Mouse (Mus musculus): ENCODE results near the gene Glb1l. TPM values are rescaled to one million over a fixed set of nuclear protein-coding genes. Genes with fewer than 3 reads are reported as not detected.

Gene Glb1l
- polyA plus RNA-seq, 1 experiment from 2014 or later = 20.1 TPM

DNA sequence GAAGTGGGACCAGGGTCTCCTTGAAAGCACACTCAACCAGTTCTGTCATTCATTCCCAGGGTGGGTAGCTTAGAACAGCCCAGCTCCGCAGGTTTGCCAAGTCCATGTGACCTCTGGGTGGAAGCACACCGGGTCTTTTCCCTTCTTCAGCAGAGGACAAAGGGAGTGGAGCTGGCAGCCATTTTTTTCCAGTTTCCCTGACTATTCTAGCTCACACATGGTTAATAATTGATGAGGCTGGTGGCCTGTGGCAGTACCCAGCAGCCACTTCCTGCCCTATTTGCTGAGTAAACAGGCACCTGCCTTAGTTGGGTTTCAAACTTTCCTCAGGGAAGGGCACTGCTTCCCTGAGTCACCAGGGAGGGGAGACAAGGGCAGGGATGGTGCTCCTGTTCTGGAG, 3.8 kb upstream of the Glb1l start:
- ATAC-seq = no peak
- Histone ChIP-seq H3K36me3 (ENCODE audit: control insufficient read depth, insufficient read depth, low read length) (peaks cover 21% of the 10 kb centered on the region), H3K9me3 (ENCODE audit: control insufficient read depth, low read length) (no peaks in the 10 kb centered on the region), H3K27ac (ENCODE audit: low read depth, low read length) (no peak overlapping the region; the same call in 1 of the 2 replicates), H3K4me3 (ENCODE audit: low read length) (no peak overlapping the region), H3K4me1 (ENCODE audit: control insufficient read depth, insufficient read depth, low read depth, low read length) (peaks cover 33% of the 10 kb centered on the region), H3K27me3 (replicated peaks; ENCODE audit: control insufficient read depth, insufficient read depth, low read length) (peaks cover 7% of the 10 kb centered on the region), H3K4me2 (ENCODE audit: low read length) (no peak overlapping the region), H3K9ac (ENCODE audit: low read depth, low read length) (no peak overlapping the region)
- 73% methylated on average over 2 of the region's 2 CpGs for WGBS

DNA sequence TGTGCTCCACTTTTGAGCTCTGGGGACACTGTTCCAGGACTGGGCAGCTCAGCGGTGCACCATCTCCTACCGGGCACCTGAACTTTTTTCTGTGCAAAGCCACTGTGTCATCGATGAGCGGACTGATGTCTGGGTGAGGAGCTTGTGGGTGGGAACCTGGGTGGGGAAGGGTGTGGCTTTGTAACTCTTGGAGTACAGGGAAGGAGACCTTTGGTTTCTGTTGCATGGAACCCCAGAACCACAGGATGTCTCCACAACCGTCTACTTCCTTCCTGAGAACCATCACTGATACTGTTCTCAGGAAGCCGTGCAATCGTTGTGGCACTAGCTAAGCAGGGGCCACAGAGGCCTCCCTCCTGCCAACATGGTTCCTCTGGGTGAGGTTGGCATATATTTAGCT, 2.5 kb upstream of the Glb1l start:
- ATAC-seq = no peak
- no peak overlapping the region for H3K9ac ChIP-seq (ENCODE audit: low read depth, low read length)
- WGBS = 92% methylated on average over 7 of the region's 7 CpGs

DNA sequence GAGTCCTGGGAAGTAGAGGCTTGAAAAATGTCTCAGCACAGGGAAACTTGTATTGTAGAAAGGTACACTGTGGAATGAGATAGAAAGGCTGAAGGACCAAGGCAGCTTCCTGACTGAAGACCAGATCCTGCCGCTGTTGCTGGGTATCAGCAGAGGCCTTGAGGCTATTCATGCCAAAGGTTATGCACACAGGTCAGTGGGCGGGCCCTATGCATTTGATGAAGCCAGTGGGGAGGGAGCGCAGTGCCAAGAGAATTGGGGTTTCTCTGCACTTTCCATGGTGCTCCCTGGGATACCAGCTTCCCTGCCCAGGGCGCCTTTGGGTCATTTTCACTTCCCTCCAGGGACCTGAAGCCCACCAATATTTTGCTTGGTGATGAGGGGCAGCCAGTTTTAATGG, 1.9 kb upstream of the Glb1l start:
- H3K4me2 ChIP-seq (ENCODE audit: low read length) = no peak overlapping the region
- peaks cover 31% of the 10 kb centered on the region for H3K4me1 ChIP-seq (ENCODE audit: control insufficient read depth, insufficient read depth, low read depth, low read length)
- no peak overlapping the region for H3K9ac ChIP-seq (ENCODE audit: low read depth, low read length)
- H3K27ac ChIP-seq (ENCODE audit: low read depth, low read length) = no peak overlapping the region
- no peak overlapping the region for H3K4me3 ChIP-seq (ENCODE audit: low read length)
- WGBS = 88% methylated on average over 4 of the region's 4 CpGs
- peaks cover 7% of the 10 kb centered on the region for H3K27me3 ChIP-seq (replicated peaks; ENCODE audit: control insufficient read depth, insufficient read depth, low read length)
- no peaks in the 10 kb centered on the region for H3K9me3 ChIP-seq (ENCODE audit: control insufficient read depth, low read length)
- no peak for ATAC-seq
- peaks cover 21% of the 10 kb centered on the region for H3K36me3 ChIP-seq (ENCODE audit: control insufficient read depth, insufficient read depth, low read length)

More for the DNA sequence above, 2.5 kb upstream of the Glb1l start:
- H3K9me3 ChIP-seq (ENCODE audit: control insufficient read depth, low read length) = no peaks in the 10 kb centered on the region
- no peak overlapping the region for H3K4me3 ChIP-seq (ENCODE audit: low read length)
- peaks cover 7% of the 10 kb centered on the region for H3K27me3 ChIP-seq (replicated peaks; ENCODE audit: control insufficient read depth, insufficient read depth, low read length)
- H3K27ac ChIP-seq (ENCODE audit: low read depth, low read length) = no peak overlapping the region
- no peak overlapping the region for H3K4me2 ChIP-seq (ENCODE audit: low read length)
- peaks cover 21% of the 10 kb centered on the region for H3K36me3 ChIP-seq (ENCODE audit: control insufficient read depth, insufficient read depth, low read length)
- H3K4me1 ChIP-seq (ENCODE audit: control insufficient read depth, insufficient read depth, low read depth, low read length) = peaks cover 32% of the 10 kb centered on the region

DNA sequence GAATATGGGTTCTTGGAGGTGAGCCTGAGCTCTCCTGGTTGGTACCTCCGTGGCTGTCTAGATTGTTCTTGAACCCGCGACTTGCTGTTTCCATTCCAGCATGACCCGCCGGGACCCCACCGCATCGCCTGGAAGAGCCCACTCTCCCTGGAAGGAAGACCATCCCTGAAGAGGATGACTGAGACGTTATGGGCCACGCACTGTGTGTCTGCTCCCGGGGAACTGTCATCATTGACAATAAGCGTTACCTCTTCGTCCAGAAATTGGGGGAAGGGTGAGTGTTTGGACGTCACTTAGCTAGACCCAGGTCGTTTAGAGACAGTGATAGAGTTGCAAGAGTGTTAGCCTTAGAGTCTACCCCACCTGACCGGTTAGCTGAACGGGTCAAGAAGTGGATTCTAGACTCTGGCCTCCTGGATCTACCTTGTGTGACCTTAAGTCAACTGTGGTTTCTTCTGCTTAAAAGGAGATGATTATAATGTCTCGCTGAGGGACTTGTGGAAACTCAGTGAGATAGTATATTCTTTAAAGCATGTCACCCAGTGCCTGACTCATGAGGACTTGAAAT, 612 bp upstream of the Glb1l start:
- H3K4me1 ChIP-seq (ENCODE audit: control insufficient read depth, insufficient read depth, low read depth, low read length) = peaks cover 31% of the 10 kb centered on the region
- 11% methylated on average over 17 of the region's 17 CpGs for WGBS
- H3K4me2 ChIP-seq (ENCODE audit: low read length) = peak overlapping the region; percentile 93
- H3K4me3 ChIP-seq (ENCODE audit: low read length) = peak overlapping the region; percentile 59
- H3K9me3 ChIP-seq (ENCODE audit: control insufficient read depth, low read length) = no peaks in the 10 kb centered on the region
- H3K27ac ChIP-seq (ENCODE audit: low read depth, low read length) = no peak overlapping the region
- peak overlapping the region; percentile 80 for H3K9ac ChIP-seq (ENCODE audit: low read depth, low read length)
- peaks cover 21% of the 10 kb centered on the region for H3K36me3 ChIP-seq (ENCODE audit: control insufficient read depth, insufficient read depth, low read length)
- no peaks in the 10 kb centered on the region; the same call in 1 of the 2 replicates for H3K27me3 ChIP-seq (replicated peaks; ENCODE audit: control insufficient read depth, insufficient read depth, low read length)
- peak; percentile 21 for ATAC-seq

DNA sequence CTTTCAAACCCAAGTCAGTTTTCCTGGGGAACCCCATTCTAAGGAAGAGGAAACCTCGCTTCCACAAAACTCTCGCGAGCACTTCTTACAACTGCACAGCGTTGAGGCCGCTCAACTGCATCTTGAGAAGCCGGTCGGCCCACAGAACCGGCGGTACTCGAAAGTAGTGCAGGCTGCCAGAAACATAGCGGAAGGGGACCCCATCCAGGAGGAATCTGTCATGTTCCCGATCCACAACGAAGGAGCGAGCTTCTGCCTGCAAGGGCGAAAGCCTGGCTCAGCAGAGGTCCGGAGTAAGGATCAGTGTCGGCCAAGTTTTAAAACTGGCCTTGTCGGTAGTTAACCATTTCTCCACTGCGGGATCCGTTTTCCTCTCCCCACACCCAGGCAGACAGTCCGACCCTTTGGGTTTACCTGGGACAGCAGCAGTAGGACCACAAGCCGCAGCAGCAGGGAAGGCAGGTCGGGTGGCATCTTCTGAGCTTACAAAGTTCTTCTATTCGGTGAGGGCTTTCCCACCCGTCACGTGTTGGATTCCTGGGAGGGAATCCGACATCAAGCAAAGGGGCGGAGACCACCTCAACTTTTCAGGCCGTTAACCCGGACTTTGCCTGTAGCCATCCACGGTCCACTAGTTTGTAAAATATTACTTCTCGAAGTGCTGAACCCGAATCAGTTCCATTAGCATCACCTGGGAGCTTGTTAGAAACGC, 1.5 kb downstream of the Glb1l start:
- H3K4me3 ChIP-seq (ENCODE audit: low read length) = peak overlapping the region; percentile 32
- H3K9ac ChIP-seq (ENCODE audit: low read depth, low read length) = peak overlapping the region; percentile 20
- peaks cover 13% of the 10 kb centered on the region for H3K36me3 ChIP-seq (ENCODE audit: control insufficient read depth, insufficient read depth, low read length)
- H3K4me1 ChIP-seq (ENCODE audit: control insufficient read depth, insufficient read depth, low read depth, low read length) = peaks cover 31% of the 10 kb centered on the region
- no peaks in the 10 kb centered on the region for H3K27me3 ChIP-seq (replicated peaks; ENCODE audit: control insufficient read depth, insufficient read depth, low read length)
- peak overlapping the region; percentile 54 for H3K4me2 ChIP-seq (ENCODE audit: low read length)
- no peak overlapping the region for H3K27ac ChIP-seq (ENCODE audit: low read depth, low read length)
- WGBS = 9% methylated on average over 34 of the region's 34 CpGs
- ATAC-seq = no peak
- H3K9me3 ChIP-seq (ENCODE audit: control insufficient read depth, low read length) = no peaks in the 10 kb centered on the region

DNA sequence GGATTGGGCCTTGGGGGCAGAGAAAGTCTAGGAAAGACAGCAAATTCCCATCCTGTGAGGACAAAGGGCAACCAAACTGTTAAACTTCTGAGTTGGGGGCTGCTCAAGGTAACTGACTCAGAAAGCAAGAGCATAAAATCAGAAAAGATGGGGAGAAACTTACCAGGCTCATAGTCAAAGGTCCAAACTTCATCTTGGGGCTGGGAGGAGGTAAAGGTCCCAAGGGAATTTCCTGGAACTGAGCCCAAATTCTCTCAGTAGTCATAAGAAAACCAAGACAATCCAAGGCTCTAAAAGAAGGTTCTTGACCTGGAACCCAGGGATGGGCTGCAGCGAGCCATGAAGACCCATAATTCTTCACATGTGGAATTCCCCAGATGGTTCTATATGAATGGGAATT, 9.4 kb downstream of the Glb1l start:
- Histone ChIP-seq H3K4me3 (ENCODE audit: low read length) (no peak overlapping the region), H3K4me1 (ENCODE audit: control insufficient read depth, insufficient read depth, low read depth, low read length) (no peaks in the 10 kb centered on the region), H3K9me3 (ENCODE audit: control insufficient read depth, low read length) (no peaks in the 10 kb centered on the region), H3K4me2 (ENCODE audit: low read length) (no peak overlapping the region), H3K27me3 (replicated peaks; ENCODE audit: control insufficient read depth, insufficient read depth, low read length) (no peaks in the 10 kb centered on the region), H3K27ac (ENCODE audit: low read depth, low read length) (no peak overlapping the region), H3K36me3 (ENCODE audit: control insufficient read depth, insufficient read depth, low read length) (peaks cover 11% of the 10 kb centered on the region), H3K9ac (ENCODE audit: low read depth, low read length) (no peak overlapping the region)
- WGBS = 100% methylated on average over 1 of the region's 1 CpGs
- no peak for ATAC-seq

DNA sequence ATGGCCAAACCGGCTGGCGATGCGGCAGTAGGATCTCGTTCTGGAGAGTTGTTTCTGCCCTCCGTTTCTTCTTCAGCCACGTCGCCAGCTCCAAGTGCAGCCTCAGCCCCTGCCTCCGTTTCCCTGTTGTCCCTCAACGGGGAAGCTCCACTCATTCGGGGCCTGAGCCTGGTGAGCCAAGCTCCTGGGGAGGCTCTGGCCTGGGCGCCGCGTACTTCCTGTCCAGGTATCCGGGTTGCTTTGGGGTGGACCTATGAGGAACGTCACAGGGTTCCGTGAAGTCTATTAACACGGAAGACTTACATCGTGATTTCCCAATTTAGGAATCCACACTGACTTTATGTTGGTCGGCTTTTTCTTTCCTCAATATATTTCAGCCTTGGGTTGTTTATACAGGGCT, 18.2 kb downstream of the Glb1l start:
- Histone ChIP-seq H3K9me3 (ENCODE audit: control insufficient read depth, low read length) (no peaks in the 10 kb centered on the region), H3K9ac (ENCODE audit: low read depth, low read length) (peak overlapping the region; percentile 93), H3K36me3 (ENCODE audit: control insufficient read depth, insufficient read depth, low read length) (peaks cover 14% of the 10 kb centered on the region), H3K4me3 (ENCODE audit: low read length) (peak overlapping the region; percentile 85), H3K4me1 (ENCODE audit: control insufficient read depth, insufficient read depth, low read depth, low read length) (peaks cover 19% of the 10 kb centered on the region), H3K27ac (ENCODE audit: low read depth, low read length) (peak overlapping the region; percentile 91), H3K4me2 (ENCODE audit: low read length) (peak overlapping the region; percentile 98), H3K27me3 (replicated peaks; ENCODE audit: control insufficient read depth, insufficient read depth, low read length) (no peaks in the 10 kb centered on the region)
- WGBS = under 1% methylated on average over 19 of the region's 19 CpGs
- no peak for ATAC-seq

DNA sequence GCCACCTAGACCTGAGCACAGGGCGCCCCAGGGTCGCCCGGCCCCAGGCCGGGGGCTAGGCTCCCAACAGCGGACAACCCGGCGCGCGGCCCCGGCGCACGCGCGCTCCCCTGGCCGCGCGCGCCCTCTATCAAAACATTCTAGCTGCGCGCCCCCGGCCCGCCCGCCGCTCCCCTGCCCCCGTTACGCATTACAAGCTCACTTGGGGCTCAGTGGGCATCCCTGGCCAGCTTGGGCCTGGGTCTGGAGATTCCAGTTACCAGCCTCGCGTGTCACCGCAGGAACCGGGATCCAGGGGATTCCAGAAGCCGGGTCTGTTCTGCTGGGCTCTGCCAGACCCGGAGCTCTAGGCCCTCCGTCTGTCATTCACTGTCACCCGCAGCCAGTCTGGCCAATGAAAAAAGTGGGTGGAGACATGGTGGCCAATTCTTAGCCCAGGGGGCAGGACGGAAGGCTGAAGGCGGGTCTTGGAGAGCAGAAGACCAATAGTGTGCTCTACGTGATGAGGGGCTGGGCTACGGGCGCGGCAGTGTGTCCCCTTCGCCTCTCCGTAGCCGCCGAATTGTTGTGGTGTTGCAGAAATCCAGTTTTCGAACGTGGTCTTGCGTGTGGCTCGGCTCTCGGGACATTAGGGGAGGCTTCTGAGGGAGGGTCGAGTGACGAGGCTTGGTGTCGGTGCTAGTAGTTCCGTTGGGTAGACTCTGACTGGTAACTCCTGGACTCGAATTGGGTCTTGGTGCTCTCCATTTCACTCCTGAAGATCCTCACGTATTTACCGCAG, 18.8 kb downstream of the Glb1l start, which contains the start of the genes Ankzf1 and Atg9a:
Gene Ankzf1, plus strand, starts transcription at position 530 of the 781 bp plus-strand sequence.
Gene Atg9a, minus strand, starts transcription at position 575 of the 781 bp plus-strand sequence.
- no peaks in the 10 kb centered on the region for H3K27me3 ChIP-seq (replicated peaks; ENCODE audit: control insufficient read depth, insufficient read depth, low read length)
- under 1% methylated on average over 39 of the region's 56 CpGs for WGBS
- peak within 1 kb of the TSS; percentile 96 for H3K9ac ChIP-seq (ENCODE audit: low read depth, low read length)
- H3K4me2 ChIP-seq (ENCODE audit: low read length) = peak within 1 kb of the TSS; percentile 98
- peaks cover 19% of the 10 kb centered on the region for H3K4me1 ChIP-seq (ENCODE audit: control insufficient read depth, insufficient read depth, low read depth, low read length)
- H3K4me3 ChIP-seq (ENCODE audit: low read length) = peak within 1 kb of the TSS; percentile 85
- peak; percentile 100 for ATAC-seq
- peak within 1 kb of the TSS; percentile 98 for H3K27ac ChIP-seq (ENCODE audit: low read depth, low read length)
- H3K36me3 ChIP-seq (ENCODE audit: control insufficient read depth, insufficient read depth, low read length) = peaks cover 18% of the 10 kb centered on the region
- no peaks in the 10 kb centered on the region for H3K9me3 ChIP-seq (ENCODE audit: control insufficient read depth, low read length)

DNA sequence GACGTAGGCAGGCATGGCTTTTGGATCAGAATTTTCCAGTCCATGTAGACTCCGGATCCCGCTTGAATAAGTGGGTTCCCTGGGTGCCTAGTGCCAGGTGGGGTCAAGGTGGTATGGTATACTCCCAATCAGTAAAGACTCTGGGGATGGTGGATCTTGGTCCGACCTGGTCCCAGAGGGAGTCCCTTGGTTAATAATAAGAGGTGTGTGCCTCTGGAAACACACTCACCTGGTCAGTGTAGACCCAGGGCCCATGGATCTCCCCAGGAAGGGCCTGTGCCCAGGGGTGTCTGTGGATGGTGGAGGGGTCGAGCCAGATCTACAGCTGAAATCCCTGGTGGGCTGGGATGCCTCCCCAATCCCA, 19.4 kb downstream of the Glb1l start:
- peak overlapping the region; percentile 98 for H3K27ac ChIP-seq (ENCODE audit: low read depth, low read length)
- H3K9me3 ChIP-seq (ENCODE audit: control insufficient read depth, low read length) = no peaks in the 10 kb centered on the region
- peak overlapping the region; percentile 96 for H3K9ac ChIP-seq (ENCODE audit: low read depth, low read length)
- ATAC-seq = no peak
- peaks cover 22% of the 10 kb centered on the region for H3K36me3 ChIP-seq (ENCODE audit: control insufficient read depth, insufficient read depth, low read length)
- H3K27me3 ChIP-seq (replicated peaks; ENCODE audit: control insufficient read depth, insufficient read depth, low read length) = no peaks in the 10 kb centered on the region
- 39% methylated on average over 5 of the region's 5 CpGs for WGBS
- peaks cover 19% of the 10 kb centered on the region for H3K4me1 ChIP-seq (ENCODE audit: control insufficient read depth, insufficient read depth, low read depth, low read length)
- peak overlapping the region; percentile 80 for H3K4me2 ChIP-seq (ENCODE audit: low read length)
- H3K4me3 ChIP-seq (ENCODE audit: low read length) = peak overlapping the region; percentile 85

Measured in hindbrain, embryonic 16.5 days (tissue).